Mouse (Mus musculus): ENCODE results near the gene Hsd3b7. TPM values are rescaled to one million over a fixed set of nuclear protein-coding genes. Genes with fewer than 3 reads are reported as not detected.
A peak's percentile ranks its signal among the peaks of the same experiment; 100 is the strongest.

The Hsd3b7 gene
- total and polyA plus RNA-seq, 2 experiments from 2014 or later = 10.3 to 11.0 TPM

- H3K27ac ChIP-seq = no peak overlapping the region
- no peak overlapping the region for H3K4me2 ChIP-seq (ENCODE audit: low read depth, low read length)
- 38% methylated on average over 7 of the region's 7 CpGs for WGBS
- DNase-seq (ENCODE audit: low spot score) (peak; percentile 74), ATAC-seq (no peak)
- no peaks in the 10 kb centered on the region for H3K27me3 ChIP-seq (ENCODE audit: insufficient read depth, low read length)
- no peaks in the 10 kb centered on the region for H3K9me3 ChIP-seq (ENCODE audit: low read length)
- peak; percentile 87 for TF ChIP-seq CTCF (IDR thresholded peaks at IDR 0.05; ENCODE audit: low read depth)
- peaks cover 24% of the 10 kb centered on the region; the same call in 1 of the 2 replicates for H3K36me3 ChIP-seq (ENCODE audit: insufficient read depth, low read length)
- no peaks in the 10 kb centered on the region for H3K4me1 ChIP-seq (ENCODE audit: insufficient read depth, low read length)
- H3K9ac ChIP-seq (replicated peaks; ENCODE audit: low read length) = no peak overlapping the region
- no peak overlapping the region for H3K4me3 ChIP-seq (ENCODE audit: low read length)
Measured at GRCm38 (mm10) chr7:127761026-127761425, 39.4 kb upstream of the Hsd3b7 start.

GRCm38 (mm10) chr7:127763642-127764041 is 36.8 kb upstream of the Hsd3b7 start:
- ATAC-seq (no peak), DNase-seq (ENCODE audit: low spot score) (no peak)
- no peaks in the 10 kb centered on the region; the same call in 1 of the 2 replicates for H3K4me1 ChIP-seq (ENCODE audit: insufficient read depth, low read length)
- H3K9me3 ChIP-seq (ENCODE audit: low read length) = no peaks in the 10 kb centered on the region
- 98% methylated on average over 4 of the region's 4 CpGs for WGBS
- peaks cover 39% of the 10 kb centered on the region; the same call in 1 of the 2 replicates for H3K36me3 ChIP-seq (ENCODE audit: insufficient read depth, low read length)
- H3K9ac ChIP-seq (replicated peaks; ENCODE audit: low read length) = no peak overlapping the region
- TF ChIP-seq CTCF (IDR thresholded peaks at IDR 0.05; ENCODE audit: low read depth) = no peak
- H3K27me3 ChIP-seq (ENCODE audit: insufficient read depth, low read length) = no peaks in the 10 kb centered on the region
- H3K4me3 ChIP-seq (ENCODE audit: low read length) = no peak overlapping the region
- H3K4me2 ChIP-seq (ENCODE audit: low read depth, low read length) = no peak overlapping the region
- no peak overlapping the region for H3K27ac ChIP-seq

GRCm38 (mm10) chr7:127765756-127766155 is 34.6 kb upstream of the Hsd3b7 start:
- ATAC-seq = no peak
- DNase-seq (ENCODE audit: low spot score) = no peak
- Histone ChIP-seq H3K9ac (replicated peaks; ENCODE audit: low read length) (no peak overlapping the region), H3K9me3 (ENCODE audit: low read length) (no peaks in the 10 kb centered on the region), H3K36me3 (ENCODE audit: insufficient read depth, low read length) (peaks cover 39% of the 10 kb centered on the region; the same call in 1 of the 2 replicates), H3K4me1 (ENCODE audit: insufficient read depth, low read length) (peaks cover 4% of the 10 kb centered on the region), H3K27me3 (ENCODE audit: insufficient read depth, low read length) (no peaks in the 10 kb centered on the region), H3K4me2 (ENCODE audit: low read depth, low read length) (no peak overlapping the region), H3K4me3 (ENCODE audit: low read length) (no peak overlapping the region), H3K27ac (no peak overlapping the region)
- WGBS = 98% methylated on average over 2 of the region's 2 CpGs
- no peak for TF ChIP-seq CTCF (IDR thresholded peaks at IDR 0.05; ENCODE audit: low read depth)

- Histone ChIP-seq H3K27ac (no peak overlapping the region), H3K27me3 (ENCODE audit: insufficient read depth, low read length) (no peaks in the 10 kb centered on the region), H3K4me2 (ENCODE audit: low read depth, low read length) (no peak overlapping the region), H3K36me3 (ENCODE audit: insufficient read depth, low read length) (peaks cover 39% of the 10 kb centered on the region; the same call in 1 of the 2 replicates), H3K9me3 (ENCODE audit: low read length) (no peaks in the 10 kb centered on the region), H3K4me3 (ENCODE audit: low read length) (no peak overlapping the region), H3K9ac (replicated peaks; ENCODE audit: low read length) (no peak overlapping the region), H3K4me1 (ENCODE audit: insufficient read depth, low read length) (peaks cover 6% of the 10 kb centered on the region)
- no peak for ATAC-seq
- no peak for TF ChIP-seq CTCF (IDR thresholded peaks at IDR 0.05; ENCODE audit: low read depth)
- 79% methylated on average over 17 of the region's 17 CpGs for WGBS
- DNase-seq (ENCODE audit: low spot score) = no peak
Measured at GRCm38 (mm10) chr7:127766851-127767609, 33.4 kb upstream of the Hsd3b7 start.

- Histone ChIP-seq H3K36me3 (ENCODE audit: insufficient read depth, low read length) (peaks cover 39% of the 10 kb centered on the region; the same call in 1 of the 2 replicates), H3K9ac (replicated peaks; ENCODE audit: low read length) (no peak overlapping the region), H3K27me3 (ENCODE audit: insufficient read depth, low read length) (no peaks in the 10 kb centered on the region), H3K9me3 (ENCODE audit: low read length) (no peaks in the 10 kb centered on the region), H3K4me2 (ENCODE audit: low read depth, low read length) (no peak overlapping the region), H3K4me1 (ENCODE audit: insufficient read depth, low read length) (peaks cover 6% of the 10 kb centered on the region), H3K27ac (peak overlapping the region; percentile 58; the same call in 1 of the 2 replicates), H3K4me3 (ENCODE audit: low read length) (no peak overlapping the region)
- no peak for TF ChIP-seq CTCF (IDR thresholded peaks at IDR 0.05; ENCODE audit: low read depth)
- ATAC-seq = no peak
- WGBS = 93% methylated on average over 19 of the region's 19 CpGs
- DNase-seq (ENCODE audit: low spot score) = no peak
Measured at GRCm38 (mm10) chr7:127767671-127768345, 32.6 kb upstream of the Hsd3b7 start.

GRCm38 (mm10) chr7:127768346-127768996 is 31.9 kb upstream of the Hsd3b7 start:
- peak overlapping the region; percentile 58 for H3K27ac ChIP-seq
- no peaks in the 10 kb centered on the region for H3K9me3 ChIP-seq (ENCODE audit: low read length)
- no peak for TF ChIP-seq CTCF (IDR thresholded peaks at IDR 0.05; ENCODE audit: low read depth)
- 0 out of 2 replicates have a peak overlapping the region, but pooled peaks have one; percentile 30 for H3K4me2 ChIP-seq (ENCODE audit: low read depth, low read length)
- no peaks in the 10 kb centered on the region for H3K27me3 ChIP-seq (ENCODE audit: insufficient read depth, low read length)
- peaks cover 35% of the 10 kb centered on the region; the same call in 1 of the 2 replicates for H3K36me3 ChIP-seq (ENCODE audit: insufficient read depth, low read length)
- DNase-seq (ENCODE audit: low spot score) (no peak), ATAC-seq (no peak)
- H3K4me1 ChIP-seq (ENCODE audit: insufficient read depth, low read length) = peaks cover 6% of the 10 kb centered on the region
- H3K4me3 ChIP-seq (ENCODE audit: low read length) = no peak overlapping the region
- 54% methylated on average over 13 of the region's 13 CpGs for WGBS
- no peak overlapping the region for H3K9ac ChIP-seq (replicated peaks; ENCODE audit: low read length)

All from hindbrain, postnatal 0 days (tissue).